12 mouse cellular contexts compared by ENCODE assay signal in genomic region chr11:106556689-106557088, GRCm38 (mm10). TPM values are rescaled to one million over a fixed set of nuclear protein-coding genes. Genes with fewer than 3 reads are reported as not detected.
A peak's percentile ranks its signal among the peaks of the same experiment; 100 is the strongest.
DNase-seq lines count a peak whose midpoint lies in the region; ATAC-seq and TF ChIP-seq lines count a peak whose summit lies in the region.
"Had no signal": no experiment of that assay in that cellular context is flagged by ENCODE, and none has a peak within 500 bp of the region (broad histone marks: within the 10 kb centered on the region; RNA-seq: fewer than 3 reads in every experiment).

No protein-coding gene starts in this region.

- ATAC-seq in hindbrain, embryonic 12.5 days (ENCODE audit: low FRiP score): no peak
- ATAC-seq in hindbrain, embryonic 11.5 days (ENCODE audit: low FRiP score): no peak
- no peak for ATAC-seq in hindbrain, postnatal 0 days
- ATAC-seq in liver, embryonic 16.5 days (ENCODE audit: low read depth): no peak
- ATAC-seq: forebrain, embryonic 14.5 days had no signal

- no peak overlapping the region for H3K9ac ChIP-seq in hindbrain, embryonic 12.5 days
- H3K9ac ChIP-seq in hindbrain, embryonic 11.5 days (ENCODE audit: low read depth, low read length): no peak overlapping the region
- no peak overlapping the region for H3K9ac ChIP-seq in hindbrain, postnatal 0 days (replicated peaks; ENCODE audit: low read length)
- no peak overlapping the region for H3K9ac ChIP-seq in liver, embryonic 16.5 days (ENCODE audit: low read depth, low read length)

- 0 out of 2 replicates have a peak, but pooled peaks cover 2% of the 10 kb centered on the region for H3K36me3 ChIP-seq in hindbrain, embryonic 12.5 days
- H3K36me3 ChIP-seq in hindbrain, embryonic 11.5 days (ENCODE audit: control insufficient read depth, insufficient read depth, low read length): no peaks in the 10 kb centered on the region
- H3K36me3 ChIP-seq in E14TG2a.4 (ENCODE audit: insufficient read depth, low read length): peaks cover 17% of the 10 kb centered on the region
- H3K36me3 ChIP-seq in hindbrain, postnatal 0 days (ENCODE audit: insufficient read depth, low read length): no peaks in the 10 kb centered on the region
- H3K36me3 ChIP-seq in liver, embryonic 16.5 days (ENCODE audit: control insufficient read depth, insufficient read depth): no peaks in the 10 kb centered on the region

- H3K4me3 ChIP-seq in hindbrain, embryonic 12.5 days: no peak overlapping the region
- H3K4me3 ChIP-seq in hindbrain, embryonic 11.5 days (ENCODE audit: low read depth, low read length): no peak overlapping the region
- H3K4me3 ChIP-seq in E14TG2a.4 (replicated peaks; ENCODE audit: low read length): peak overlapping the region; percentile 3; the same call in 1 of the 2 replicates
- no peak overlapping the region for H3K4me3 ChIP-seq in hindbrain, postnatal 0 days (ENCODE audit: low read length)
- no peak overlapping the region for H3K4me3 ChIP-seq in liver, embryonic 16.5 days (ENCODE audit: low read depth, low read length)

- H3K27ac ChIP-seq in hindbrain, embryonic 12.5 days: 0 out of 2 replicates have a peak overlapping the region, but pooled peaks have one; percentile 40
- no peak overlapping the region for H3K27ac ChIP-seq in hindbrain, embryonic 11.5 days (ENCODE audit: low read depth, low read length)
- H3K27ac ChIP-seq in hindbrain, postnatal 0 days: 0 out of 2 replicates have a peak overlapping the region, but pooled peaks have one; percentile 0
- H3K27ac ChIP-seq in liver, embryonic 16.5 days (ENCODE audit: low read length): peak overlapping the region; percentile 55

- no peaks in the 10 kb centered on the region for H3K9me3 ChIP-seq in hindbrain, embryonic 12.5 days (replicated peaks)
- H3K9me3 ChIP-seq in hindbrain, embryonic 11.5 days (ENCODE audit: control insufficient read depth, low read length): no peaks in the 10 kb centered on the region
- H3K9me3 ChIP-seq in E14TG2a.4 (ENCODE audit: low read length): no peaks in the 10 kb centered on the region
- H3K9me3 ChIP-seq in hindbrain, postnatal 0 days (ENCODE audit: low read length): no peaks in the 10 kb centered on the region
- no peaks in the 10 kb centered on the region for H3K9me3 ChIP-seq in liver, embryonic 16.5 days (replicated peaks; ENCODE audit: control insufficient read depth, low read length)

- H3K4me1 ChIP-seq in hindbrain, embryonic 12.5 days: peaks cover 11% of the 10 kb centered on the region
- no peaks in the 10 kb centered on the region for H3K4me1 ChIP-seq in hindbrain, embryonic 11.5 days (replicated peaks; ENCODE audit: control insufficient read depth, insufficient read depth, low read length)
- peaks cover 65% of the 10 kb centered on the region for H3K4me1 ChIP-seq in E14TG2a.4 (replicated peaks; ENCODE audit: low read depth, low read length)
- no peaks in the 10 kb centered on the region; the same call in 1 of the 2 replicates for H3K4me1 ChIP-seq in hindbrain, postnatal 0 days (ENCODE audit: insufficient read depth, low read length)
- H3K4me1 ChIP-seq in liver, embryonic 16.5 days (ENCODE audit: control insufficient read depth, low read depth, low read length): peaks cover 25% of the 10 kb centered on the region

- no peak for TF ChIP-seq CTCF in E14TG2a.4 (conservative IDR thresholded peaks at IDR 0.05; ENCODE audit: low read length)
- TF ChIP-seq CTCF in hindbrain, postnatal 0 days (IDR thresholded peaks at IDR 0.05; ENCODE audit: low read depth): no peak

- no peak overlapping the region for H3K4me2 ChIP-seq in hindbrain, embryonic 12.5 days (replicated peaks)
- H3K4me2 ChIP-seq in hindbrain, embryonic 11.5 days (replicated peaks; ENCODE audit: low read depth, low read length): no peak overlapping the region
- no peak overlapping the region for H3K4me2 ChIP-seq in hindbrain, postnatal 0 days (ENCODE audit: low read depth, low read length)
- no peak overlapping the region for H3K4me2 ChIP-seq in liver, embryonic 16.5 days (ENCODE audit: low read depth, low read length)

- H3K27me3 ChIP-seq in hindbrain, embryonic 12.5 days: no peaks in the 10 kb centered on the region
- H3K27me3 ChIP-seq in hindbrain, embryonic 11.5 days (ENCODE audit: control insufficient read depth, insufficient read depth, low read length): no peaks in the 10 kb centered on the region
- no peaks in the 10 kb centered on the region for H3K27me3 ChIP-seq in E14TG2a.4 (ENCODE audit: insufficient read depth, low read length)
- no peaks in the 10 kb centered on the region for H3K27me3 ChIP-seq in hindbrain, postnatal 0 days (ENCODE audit: insufficient read depth, low read length)
- H3K27me3 ChIP-seq in liver, embryonic 16.5 days (ENCODE audit: control insufficient read depth, insufficient read depth, low read depth, low read length): no peaks in the 10 kb centered on the region
- H3K27me3 ChIP-seq: CH12.LX had no signal

- no peak for DNase-seq in hindbrain, embryonic 11.5 days (ENCODE audit: low spot score)
- no peak for DNase-seq in hindbrain, postnatal 0 days (ENCODE audit: low spot score)
- no peak for DNase-seq in testis, postnatal 10 days (ENCODE audit: low spot score)
- no peak for DNase-seq in urinary bladder, postnatal 14 days (ENCODE audit: low spot score)
- no peak for DNase-seq in cerebellum, postnatal 10 days
- DNase-seq: gastrocnemius, postnatal 36 days; lung, postnatal 14 days had no signal

- 77% methylated on average over 4 of the region's 4 CpGs for WGBS in hindbrain, embryonic 12.5 days
- WGBS in hindbrain, embryonic 11.5 days: 86% methylated on average over 4 of the region's 4 CpGs
- WGBS in hindbrain, postnatal 0 days: 85% methylated on average over 4 of the region's 4 CpGs
- 27% methylated on average over 4 of the region's 4 CpGs for WGBS in liver, embryonic 16.5 days (ENCODE audit: insufficient replicate concordance)

RNA-seq across cellular contexts. Expression of gene Tex2, which starts 56.5 kb away (rescaled TPM):
- polyA plus RNA-seq in hindbrain, embryonic 12.5 days (2016; fragmentation: Nextera tagmentation; extraction: Ambion mirVana): 13.3 and 15.5 TPM in 2 replicates
- polyA plus RNA-seq in hindbrain, embryonic 11.5 days (2014; fragmentation: Nextera tagmentation; extraction: Ambion mirVana): 10.2 and 11.2 TPM in 2 replicates
- 46.2 and 60.5 TPM in 2 replicates for total RNA-seq in hindbrain, postnatal 0 days (2014; rRNA removed)
- 30.0 and 30.8 TPM in 2 replicates for polyA plus RNA-seq in hindbrain, postnatal 0 days (2015; fragmentation: Nextera tagmentation; extraction: Ambion mirVana)
- 10.6 and 12.2 TPM in 2 replicates for polyA plus RNA-seq in liver, embryonic 16.5 days (2015; fragmentation: Nextera tagmentation; extraction: Ambion mirVana)
